Mouse (Mus musculus) spleen, adult 18-20 months (tissue): ENCODE data around the gene Col4a1.
A peak's percentile ranks its signal among the peaks of the same experiment; 100 is the strongest.

ENCODE experiments used
- DNase-seq, 2 experiments: peaks; one replicate each; pipeline ENCODE4 v3.0.0; 2022; ENCODE audit warnings: mixed read lengths in 2 of 2

Col4a1 gene

DNA sequence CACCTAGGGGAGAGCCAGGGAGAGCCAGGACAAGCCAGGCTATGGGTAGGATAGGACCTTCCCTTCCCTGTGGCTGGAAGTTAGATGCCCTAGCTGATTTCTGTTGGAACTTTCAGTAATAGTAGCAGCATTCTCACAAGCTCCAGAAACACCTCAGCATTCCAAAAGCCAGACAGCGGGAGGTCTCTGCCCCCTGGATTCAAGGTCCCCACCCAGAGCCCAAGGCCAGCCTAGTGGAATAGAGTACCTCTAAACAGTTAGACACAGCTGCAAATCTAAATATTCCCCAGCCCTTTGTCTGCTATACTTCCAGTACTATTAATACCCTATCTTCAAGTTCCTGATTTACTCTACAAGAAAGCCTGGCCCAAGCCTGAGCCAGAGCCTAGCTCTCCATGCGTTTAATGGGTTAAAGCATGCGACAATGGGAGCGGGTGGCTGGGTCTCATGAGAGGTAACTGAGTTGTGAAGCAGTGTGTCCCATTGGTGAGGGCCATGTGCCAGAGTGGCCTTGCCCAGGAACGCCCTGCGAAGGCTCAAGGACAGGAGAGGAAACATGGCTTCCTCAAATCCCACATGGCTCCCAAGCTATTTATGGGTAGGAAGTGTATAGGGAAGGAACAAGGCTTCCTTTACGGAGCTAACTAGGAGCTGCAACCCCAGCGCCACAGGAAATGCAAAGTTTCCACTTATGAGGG, 15.3 kb downstream of the Col4a1 start:
- DNase-seq, result no peak

DNA sequence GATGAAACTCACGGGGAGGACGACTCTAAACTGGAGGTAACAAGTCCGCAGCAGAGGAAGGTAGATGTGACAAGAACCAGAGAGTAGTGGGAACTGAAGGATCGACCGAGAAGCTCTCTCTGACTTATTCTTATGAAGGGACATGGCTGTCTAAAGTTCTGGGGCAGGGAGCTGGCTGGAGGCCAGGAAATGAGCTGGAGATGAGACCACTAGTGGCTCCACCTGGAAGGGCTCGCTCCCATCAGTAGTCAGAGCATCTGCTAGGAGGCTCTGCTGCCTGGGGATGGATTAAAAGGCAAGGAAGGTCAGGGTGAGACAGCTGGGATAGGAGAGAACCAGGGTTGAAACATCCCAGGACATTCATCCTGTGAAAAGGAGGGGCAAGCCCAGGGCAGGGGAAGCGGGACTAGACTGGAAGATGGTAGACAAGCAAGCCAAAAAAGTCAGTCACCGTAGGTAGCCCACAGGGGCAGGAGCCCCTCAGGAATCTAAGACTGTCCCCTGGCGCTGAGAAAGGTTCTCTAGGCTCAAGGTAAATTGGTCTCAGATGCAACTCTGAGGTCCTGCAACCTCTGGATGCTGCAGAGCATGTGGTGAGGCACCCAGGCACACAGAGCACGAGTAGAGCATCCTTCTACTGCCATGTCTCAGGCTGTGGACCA, 16.2 kb downstream of the Col4a1 start:
- no peak for DNase-seq

DNA sequence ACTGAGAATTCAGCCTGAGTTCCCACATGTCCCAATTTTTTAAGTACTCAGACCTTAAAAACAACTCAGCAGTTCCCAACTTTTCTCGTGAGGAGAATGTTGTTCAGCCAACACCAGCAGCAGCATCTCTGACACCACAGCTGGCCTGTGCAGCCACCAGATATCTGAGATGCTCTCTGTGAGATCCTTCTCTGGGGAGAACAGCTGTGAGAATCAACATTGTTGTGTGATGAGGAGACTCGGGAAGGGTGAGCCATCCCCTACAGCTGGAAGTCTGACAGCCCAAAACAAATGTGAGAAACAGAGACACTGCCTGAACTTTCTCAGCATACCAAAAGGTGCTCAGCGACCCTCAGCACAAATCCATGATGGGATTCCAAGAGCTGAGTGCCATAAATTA, 20.0 kb downstream of the Col4a1 start:
- no peak for DNase-seq

DNA sequence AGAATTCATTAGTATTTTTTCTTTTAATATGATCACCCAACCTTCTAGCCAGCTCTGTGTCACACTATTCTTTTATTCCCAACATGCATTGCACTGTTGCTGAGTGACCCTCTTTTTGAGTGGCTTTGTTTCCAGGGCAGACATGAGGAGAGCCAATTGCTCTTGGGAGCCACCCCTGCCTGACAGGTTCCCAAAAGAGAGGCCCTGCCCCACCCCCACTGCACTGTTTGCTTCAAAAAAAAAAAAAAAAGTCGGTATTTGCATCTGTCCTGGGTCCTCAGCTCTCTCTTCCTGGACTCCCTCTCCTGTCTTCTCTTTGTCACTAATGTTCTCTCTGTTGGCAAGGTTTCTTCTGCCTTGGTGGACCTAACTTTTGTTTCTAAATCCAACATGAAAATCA, 22.1 kb downstream of the Col4a1 start:
- no peak for DNase-seq

DNA sequence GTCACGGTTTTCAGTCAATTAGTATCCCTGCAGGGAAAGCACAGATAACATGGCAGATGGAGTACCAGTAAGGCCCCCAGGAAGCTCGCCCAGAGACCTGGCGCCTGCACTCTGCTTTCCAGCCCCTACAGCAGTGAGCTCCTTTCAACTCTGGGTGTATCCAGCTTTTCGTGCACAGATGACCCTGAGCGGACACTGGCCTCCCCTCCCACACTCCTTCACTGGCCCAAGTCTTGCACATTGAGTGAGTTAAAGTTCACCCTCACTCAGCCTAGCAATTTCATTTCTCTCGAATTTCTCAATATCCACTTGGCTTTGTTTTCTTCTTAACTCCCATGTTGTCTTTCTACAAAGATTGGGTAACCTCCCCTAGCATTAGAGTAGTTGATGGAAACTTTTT, 24.3 kb downstream of the Col4a1 start:
- DNase-seq, result no peak

DNA sequence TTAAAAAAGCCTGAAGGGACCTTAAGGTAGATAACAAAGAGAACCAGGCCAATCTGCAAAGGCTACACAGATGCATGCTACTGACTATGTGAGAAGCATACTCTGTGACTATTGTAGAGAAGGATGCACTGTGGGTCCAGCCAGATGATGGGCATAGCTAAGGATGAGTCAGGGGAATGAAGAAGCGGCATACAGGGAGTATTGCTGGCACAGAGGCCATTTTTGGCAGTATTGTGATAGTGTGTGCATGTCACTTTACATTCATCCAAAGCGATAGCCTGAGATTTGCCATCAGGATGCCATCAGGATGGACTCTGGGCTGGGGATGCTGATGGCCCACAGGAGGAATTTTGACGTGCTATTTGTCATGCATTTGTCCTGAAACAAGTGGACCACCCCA, 25.5 kb downstream of the Col4a1 start:
- no peak for DNase-seq

DNA sequence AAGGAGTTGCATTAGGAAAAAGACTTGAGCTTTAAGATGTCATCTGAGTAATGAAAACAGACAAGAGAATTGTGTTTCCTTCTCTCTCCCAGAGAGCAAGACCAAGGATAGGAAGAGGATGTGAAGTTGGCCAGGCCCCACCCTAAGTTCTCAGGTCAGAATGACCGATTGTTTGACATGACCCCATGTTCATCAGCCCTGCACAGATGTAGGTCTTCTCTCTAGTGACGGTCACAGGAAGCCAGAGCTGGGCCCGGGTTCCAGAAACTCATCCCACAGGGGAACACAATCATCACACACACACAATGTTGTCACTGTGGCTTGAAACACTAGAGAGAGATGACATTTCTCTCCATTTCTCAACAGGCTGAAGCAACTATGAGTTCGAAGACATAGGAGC, 27.2 kb downstream of the Col4a1 start:
- no peak for DNase-seq

DNA sequence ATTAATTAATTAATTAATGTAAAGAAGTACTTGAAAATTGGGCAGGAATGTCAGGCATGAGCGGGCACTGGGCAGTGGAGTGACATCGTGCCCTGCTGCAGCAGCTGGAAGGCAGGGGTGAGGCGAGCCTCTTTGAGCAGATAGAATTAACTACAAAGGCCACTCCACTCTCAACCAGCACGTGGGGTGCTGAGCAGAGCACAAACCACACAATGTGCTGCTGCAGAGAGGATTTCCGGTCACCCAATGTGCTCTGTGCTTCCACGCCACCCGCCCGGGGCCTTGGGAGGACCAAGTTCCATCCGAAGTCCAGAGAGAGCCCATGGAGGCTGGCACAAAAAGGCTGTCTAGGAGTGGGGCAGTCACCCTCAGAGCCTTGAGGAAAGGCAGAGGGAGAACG, 29.4 kb downstream of the Col4a1 start:
- DNase-seq, result no peak

DNA sequence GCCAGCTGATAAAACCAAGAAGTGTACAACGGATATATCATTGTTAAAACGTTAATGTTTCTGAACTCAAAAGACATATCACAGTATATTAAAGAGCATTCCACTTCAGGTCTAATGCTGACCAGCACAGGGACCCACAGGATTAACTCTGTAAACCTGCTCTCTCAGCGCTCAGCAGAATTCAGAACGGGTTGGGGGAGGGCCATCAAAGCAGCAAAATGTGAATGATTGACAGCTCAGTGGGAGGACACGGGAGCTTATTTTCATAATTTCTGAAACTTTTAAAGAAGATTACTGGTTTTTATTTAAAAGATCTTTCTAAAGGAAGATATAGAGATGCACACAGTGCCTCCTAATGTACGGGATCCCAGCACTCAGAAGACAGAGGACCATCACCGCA, 29.9 kb downstream of the Col4a1 start:
- no peak for DNase-seq

DNA sequence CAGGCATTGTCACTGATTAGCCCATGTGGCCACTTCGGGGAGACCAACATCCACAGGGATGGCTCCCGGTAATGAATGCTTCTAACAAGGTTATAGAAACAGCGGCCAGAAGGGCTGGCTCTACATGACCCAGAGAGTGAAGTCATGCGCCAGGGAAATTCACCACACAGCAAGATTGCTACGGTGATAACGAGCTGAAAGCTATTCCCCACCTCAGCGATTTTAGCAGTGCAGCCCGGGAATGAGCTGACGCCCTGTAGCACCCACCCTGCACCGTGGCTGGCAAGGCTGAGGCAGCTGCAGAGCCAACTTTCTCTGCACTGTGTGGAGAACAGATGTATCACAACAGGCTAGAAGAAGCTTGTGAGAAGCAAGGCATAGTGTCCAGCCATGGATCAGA, 30.5 kb downstream of the Col4a1 start:
- no peak for DNase-seq

DNA sequence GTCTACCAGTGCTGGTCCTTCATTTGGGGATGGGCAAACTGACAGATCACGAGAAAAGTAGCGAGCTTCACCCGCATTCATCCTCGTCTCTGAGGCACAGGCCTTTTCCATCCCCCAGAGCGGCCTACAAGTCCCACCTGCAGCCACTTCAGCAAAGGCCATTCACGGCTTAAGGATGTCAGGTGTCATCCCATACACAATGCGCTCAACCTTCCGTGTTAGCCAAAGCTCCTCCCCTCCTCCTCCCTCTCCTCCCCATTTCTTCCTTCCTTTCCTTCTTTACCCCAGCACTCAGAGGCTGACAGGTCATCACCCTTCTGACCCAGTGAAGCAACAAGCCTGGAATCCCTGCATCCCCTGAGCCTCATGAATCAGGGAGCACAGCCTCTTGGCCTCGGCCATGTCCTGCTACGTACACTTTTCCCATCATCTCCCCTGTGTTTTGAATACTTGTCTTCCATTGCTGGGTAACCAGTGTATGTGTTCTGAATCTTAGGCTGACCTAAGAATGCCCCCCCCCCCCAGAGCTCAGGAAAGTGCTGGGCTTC, 31.8 kb downstream of the Col4a1 start:
- no peak for DNase-seq

DNA sequence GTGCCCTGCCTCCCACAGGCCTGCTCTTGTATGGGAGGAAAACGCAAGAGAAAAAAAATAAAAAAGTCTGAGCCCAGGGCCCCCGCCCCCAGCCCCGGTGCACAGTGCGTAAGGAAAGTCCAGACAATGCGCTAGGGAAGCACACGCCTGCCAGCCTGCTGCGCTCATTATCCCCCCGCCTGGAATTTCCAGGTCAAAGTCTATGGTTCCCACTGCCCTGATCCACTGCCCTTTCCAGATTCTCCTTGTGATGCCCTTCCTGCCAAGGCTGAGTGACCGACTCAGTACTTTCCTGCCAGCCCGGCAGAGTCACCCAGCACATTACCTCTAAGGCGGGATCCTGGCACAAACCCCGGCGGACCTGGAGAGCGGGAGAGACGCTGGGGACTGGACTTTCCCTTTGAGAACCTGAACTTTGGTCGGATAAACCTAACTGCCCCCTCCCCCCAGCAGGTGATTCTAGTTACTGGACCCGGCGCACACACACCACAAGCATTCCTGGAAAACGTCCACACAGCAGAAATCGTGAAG, 33.3 kb downstream of the Col4a1 start:
- DNase-seq, result no peak

DNA sequence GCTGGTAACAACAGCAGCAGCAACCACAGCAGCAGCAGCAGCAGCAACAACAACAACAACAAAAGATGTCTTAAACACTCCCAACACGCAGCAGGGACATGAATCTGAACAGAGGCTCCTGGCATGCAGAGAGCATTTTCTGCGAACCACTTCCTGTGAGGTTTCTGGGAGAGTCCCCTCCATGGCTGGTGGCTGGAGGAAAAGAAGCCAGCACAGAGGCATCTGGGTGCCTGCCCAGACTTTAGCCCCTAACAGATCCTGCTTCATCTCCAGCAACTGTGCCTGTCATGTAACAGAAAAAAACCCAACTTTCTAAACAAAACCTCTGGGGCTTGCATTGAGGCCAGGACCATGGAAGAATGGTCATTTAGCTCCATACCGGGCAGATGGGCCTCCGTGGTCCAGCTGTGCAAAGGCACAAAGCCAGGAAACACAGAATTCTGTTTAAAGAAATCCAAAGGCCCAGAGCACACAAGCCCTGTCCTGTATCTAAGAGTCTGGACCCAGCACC, 34.5 kb downstream of the Col4a1 start:
- no peak for DNase-seq

DNA sequence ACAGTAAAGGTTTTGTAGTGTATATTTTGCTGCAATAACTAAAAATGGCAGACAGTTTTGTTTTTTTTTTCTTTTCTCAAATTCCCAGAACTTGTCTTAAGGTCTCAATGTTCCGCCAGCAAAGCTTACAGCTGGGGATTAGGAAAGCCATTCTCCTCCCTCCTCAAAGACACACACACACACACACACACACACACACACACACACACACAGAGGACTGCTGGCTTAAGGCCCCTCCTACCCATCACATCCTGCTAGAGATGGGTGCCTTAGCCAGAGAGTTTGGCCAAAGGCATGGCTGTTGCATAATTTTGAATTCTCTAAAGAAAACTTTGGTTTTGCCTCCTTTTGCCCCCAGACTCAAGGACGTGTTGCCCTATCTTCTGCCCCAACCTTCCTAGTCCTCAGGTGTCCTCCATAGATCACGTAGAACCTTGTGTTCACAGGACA, 35.0 kb downstream of the Col4a1 start:
- no peak for DNase-seq

DNA sequence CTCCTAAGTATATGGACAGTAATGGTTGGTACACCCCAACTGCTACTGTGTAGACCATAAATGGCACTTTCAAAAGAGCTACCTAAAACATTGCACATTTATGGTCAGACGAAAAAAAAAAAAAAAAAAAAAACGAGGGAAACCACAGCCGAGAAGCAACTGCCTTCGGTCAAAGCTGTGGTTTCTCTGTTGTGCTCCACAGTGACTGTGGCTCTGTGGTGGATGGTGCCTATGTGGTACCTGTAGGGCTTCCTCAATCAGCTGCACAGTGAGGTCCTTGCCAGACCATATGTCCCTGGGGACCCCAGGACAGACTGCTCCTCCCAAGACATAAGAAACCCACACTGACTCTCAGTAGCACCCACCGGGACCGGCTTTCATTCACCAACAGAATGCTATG, 36.3 kb downstream of the Col4a1 start:
- DNase-seq, result no peak

DNA sequence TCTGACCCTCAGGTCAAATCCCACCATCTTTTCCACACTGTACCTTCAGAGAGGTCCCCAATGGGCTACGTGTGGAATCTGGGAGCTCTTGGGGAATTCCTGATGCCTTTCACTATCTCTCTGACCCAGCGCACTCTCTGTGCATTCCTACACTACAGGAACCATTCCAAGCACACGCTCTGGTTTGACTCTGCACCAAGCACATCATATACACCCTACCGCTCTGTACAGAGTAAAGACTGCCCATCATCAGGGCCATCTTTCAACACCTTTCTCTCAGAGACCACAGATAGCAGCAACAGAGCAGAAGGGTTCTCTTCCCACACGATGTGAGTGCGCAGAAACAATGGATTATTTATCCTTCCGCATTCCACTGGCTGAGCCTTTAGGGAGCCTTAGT, 38.2 kb downstream of the Col4a1 start:
- DNase-seq, result no peak

DNA sequence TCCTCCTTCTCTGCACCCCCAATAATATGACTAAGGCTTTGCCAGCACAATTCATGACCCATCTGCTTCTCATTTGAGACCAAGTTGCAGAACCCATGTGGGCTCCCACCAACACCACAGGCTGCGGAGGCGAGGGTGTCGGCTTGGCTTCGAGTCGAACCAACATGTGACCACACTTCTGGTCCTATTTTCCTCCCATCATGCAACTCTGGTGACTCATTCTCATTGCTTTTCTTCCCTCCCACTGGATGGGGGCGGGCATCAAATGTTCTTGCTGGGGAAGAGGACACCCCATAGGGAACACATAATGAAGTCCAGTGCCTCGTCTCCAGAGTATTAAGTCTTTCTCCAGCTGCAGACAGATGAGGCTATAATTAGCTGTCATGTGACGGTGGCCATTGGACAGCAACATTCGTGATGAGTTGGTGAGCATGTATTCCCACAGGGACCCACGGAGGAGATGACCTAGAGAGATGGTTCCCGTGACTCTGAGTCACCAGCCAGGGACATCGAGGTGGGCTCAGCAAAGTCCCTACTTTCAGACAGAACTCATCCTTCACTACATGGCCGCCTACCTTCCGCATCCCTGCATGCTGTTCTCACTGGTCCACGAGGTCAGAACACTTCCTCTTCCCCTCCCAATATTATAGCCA, 39.0 kb downstream of the Col4a1 start:
- no peak for DNase-seq

DNA sequence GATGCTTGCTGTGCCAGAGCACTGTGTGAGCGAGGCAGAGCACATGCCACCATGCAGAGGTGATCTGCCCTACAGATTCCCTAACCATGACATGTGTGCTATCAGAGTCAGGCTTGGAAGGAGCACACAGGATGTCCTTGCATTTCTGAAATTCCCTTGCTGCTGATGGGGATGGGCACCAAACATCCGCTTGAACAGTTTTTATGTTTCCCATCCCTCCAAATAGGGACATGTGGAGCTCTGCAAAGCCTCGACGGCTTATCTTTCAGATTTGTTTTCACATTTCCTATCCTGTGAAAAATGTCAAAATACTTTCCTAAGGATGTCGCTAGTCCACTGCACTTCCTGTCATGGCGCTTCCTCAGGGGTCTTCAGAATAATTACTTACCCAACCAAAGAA, 40.4 kb downstream of the Col4a1 start:
- DNase-seq, result no peak

DNA sequence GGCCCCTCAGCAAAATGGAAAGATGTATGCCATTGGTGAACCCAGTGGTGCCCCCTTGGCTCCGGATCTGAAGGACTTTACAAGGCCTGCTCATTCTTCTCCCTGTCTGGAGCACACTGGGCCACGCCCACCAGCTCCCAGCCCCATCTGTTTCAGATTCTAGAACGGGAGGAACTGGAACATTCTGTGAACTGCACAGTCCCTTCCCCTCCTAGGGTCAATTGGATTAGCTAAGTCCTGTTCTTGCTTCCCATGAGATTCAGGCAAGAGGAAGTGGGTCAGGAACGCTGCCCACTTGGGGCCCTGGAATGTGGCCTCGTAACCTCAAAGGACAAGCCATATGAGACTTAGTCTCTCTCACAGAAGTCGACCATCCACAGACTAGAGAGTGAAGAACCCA, 41.8 kb downstream of the Col4a1 start:
- DNase-seq, result peak in 1 of 2 experiments; percentile 7

DNA sequence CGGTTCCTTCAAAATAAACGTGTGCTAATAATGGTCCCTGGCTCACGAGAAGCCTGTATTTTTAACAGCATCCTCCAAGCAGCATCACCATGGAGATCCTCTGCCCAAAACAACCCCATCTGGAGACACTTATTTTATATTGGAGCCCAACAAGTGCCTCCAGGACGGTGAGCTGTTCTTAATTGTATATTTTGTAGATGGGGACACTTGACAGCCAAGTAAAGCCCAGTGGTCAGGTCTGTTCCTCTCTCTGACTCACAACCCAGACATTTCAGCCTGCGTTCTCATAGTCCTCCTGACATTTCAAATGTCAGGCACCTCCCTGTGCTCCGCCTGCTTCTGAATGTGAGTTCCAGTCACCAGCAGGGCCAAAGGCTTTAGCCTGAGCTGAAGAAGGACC, 43.9 kb downstream of the Col4a1 start:
- DNase-seq, result no peak

DNA sequence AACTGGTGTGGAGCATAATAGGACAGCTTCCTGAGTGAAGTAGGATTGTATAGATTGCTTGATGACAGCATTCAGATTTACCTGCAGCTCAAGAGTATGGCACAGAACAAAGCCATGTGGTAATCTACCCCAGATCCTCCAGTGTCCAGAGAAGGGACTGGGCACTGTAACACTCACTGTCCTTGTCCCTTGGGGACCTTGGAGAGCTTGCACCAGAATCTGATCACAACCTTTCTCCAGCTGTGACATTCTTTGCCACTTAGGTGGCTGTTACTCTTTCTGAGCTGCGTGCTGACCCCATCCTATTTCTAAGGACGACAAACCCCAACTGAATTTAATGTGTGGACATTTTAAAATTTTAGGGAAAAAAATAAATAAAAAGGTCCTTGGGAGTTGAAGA, 46.2 kb downstream of the Col4a1 start:
- no peak for DNase-seq

DNA sequence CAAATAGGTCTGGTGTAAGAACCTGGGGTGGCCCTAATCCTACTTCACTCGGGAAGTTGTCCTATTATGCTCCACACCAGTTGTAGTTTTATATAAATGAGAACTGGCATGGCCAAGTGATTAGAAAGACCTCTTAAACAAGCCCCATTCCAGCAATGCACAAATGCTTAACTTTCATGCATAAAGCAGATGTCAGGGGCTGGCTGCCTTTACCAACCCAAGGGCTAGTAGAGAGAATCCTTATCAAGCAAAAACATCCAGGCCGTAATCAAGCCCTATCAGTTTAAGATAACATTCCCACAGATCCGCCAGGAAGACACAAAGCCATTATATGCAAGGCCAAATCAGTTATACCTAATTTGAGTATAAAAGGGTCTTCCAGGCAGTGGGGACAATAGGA, 46.7 kb downstream of the Col4a1 start:
- DNase-seq, result no peak

DNA sequence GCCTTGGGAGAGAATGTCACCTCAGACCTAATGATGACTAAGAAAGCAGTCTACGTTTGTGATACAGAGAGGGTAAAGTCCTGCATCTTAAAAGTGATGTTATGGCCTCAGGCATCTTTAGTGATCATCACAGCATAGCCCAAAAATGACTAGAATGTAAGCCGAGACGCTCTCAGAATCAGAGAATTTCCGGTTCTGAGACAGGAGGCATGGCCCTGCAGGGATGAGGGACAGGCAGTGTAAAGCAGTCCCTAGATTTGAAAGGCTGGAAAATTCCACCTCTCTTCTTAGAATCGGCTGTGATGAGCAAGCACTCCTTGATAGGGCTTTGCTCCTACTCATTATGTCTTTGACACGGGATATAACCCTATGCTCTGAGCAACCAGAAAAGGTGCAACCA, 48.8 kb downstream of the Col4a1 start:
- DNase-seq, result no peak
